17 mouse cellular contexts compared by ENCODE assay signal in the genomic region with DNA sequence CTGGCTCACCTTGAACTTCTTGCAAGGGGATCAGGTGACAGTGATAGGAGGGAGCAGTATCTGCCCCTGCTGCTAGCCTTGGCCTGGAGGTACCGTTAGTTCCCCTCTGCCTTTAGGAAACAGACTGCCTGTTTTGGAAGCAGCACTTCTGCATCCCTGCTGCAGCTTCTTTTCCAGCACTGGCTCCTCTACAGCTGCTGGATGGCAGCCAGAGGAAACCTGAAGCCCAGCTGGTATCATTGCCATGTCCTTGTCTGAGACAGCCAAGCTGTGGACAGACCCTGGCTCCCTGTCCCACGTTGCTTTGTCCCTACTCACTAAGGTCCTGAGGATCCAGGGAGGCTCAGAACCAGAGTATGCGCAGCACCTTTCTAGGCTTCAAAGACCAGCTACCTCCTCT. TPM values are rescaled to one million over a fixed set of nuclear protein-coding genes. Genes with fewer than 3 reads are reported as not detected.
DNase-seq lines count a peak whose midpoint lies in the region; ATAC-seq lines count a peak whose summit lies in the region.
"Had no signal": no experiment of that assay in that cellular context is flagged by ENCODE, and none has a peak within 500 bp of the region (broad histone marks: within the 10 kb centered on the region; RNA-seq: fewer than 3 reads in every experiment).

No protein-coding gene starts in this region.

- no peak overlapping the region for H3K4me3 ChIP-seq in heart, embryonic 10.5 days
- no peak overlapping the region for H3K4me3 ChIP-seq in heart, embryonic 14.5 days (ENCODE audit: control insufficient read depth in 1 of 2, insufficient read depth in 1 of 2, low read depth in 1 of 2, low read length in 2 of 2)
- H3K4me3 ChIP-seq: liver, embryonic 12.5 days had no signal

- peak overlapping the region; percentile 13; the same call in 1 of the 2 replicates for H3K9ac ChIP-seq in heart, embryonic 14.5 days (ENCODE audit: low read length)
- H3K9ac ChIP-seq: liver, embryonic 12.5 days had no signal

- 88% methylated on average over 3 of the region's 3 CpGs for WGBS in heart, embryonic 10.5 days
- WGBS in heart, embryonic 14.5 days = 54% methylated on average over 3 of the region's 3 CpGs

- no peaks in the 10 kb centered on the region for H3K9me3 ChIP-seq in heart, embryonic 10.5 days
- H3K9me3 ChIP-seq in heart, embryonic 14.5 days (ENCODE audit: control insufficient read depth, low read length) = no peaks in the 10 kb centered on the region
- H3K9me3 ChIP-seq: liver, embryonic 12.5 days had no signal

- DNase-seq in heart, adult 18-20 months = peak; percentile 62 to 72
- DNase-seq in heart, embryonic 10.5 days (ENCODE audit: low spot score) = no peak
- peak; percentile 76 for DNase-seq in adrenal gland, adult 2 months
- DNase-seq in adrenal gland, postnatal 36 days = peak; percentile 71 to 76
- no peak for DNase-seq in frontal cortex, postnatal 10 days (ENCODE audit: low spot score in 2 of 2)
- no peak for DNase-seq in kidney, postnatal 36 days
- DNase-seq: cerebellum, postnatal 36 days; lung, postnatal 10 days; right cerebral cortex, adult 18-20 months; thymus, postnatal 14 days had no signal

- peaks cover 19% of the 10 kb centered on the region for H3K4me1 ChIP-seq in heart, embryonic 10.5 days
- H3K4me1 ChIP-seq in heart, embryonic 14.5 days (ENCODE audit: control insufficient read depth in 2 of 2, insufficient read depth in 2 of 2, low read length in 2 of 2) = peaks cover 0 to 34% of the 10 kb centered on the region in 2 experiments; a peak in 3 of 4 replicates

- no peak overlapping the region for H3K4me2 ChIP-seq in heart, embryonic 14.5 days (ENCODE audit: low read length)
- H3K4me2 ChIP-seq: liver, embryonic 12.5 days; midbrain, embryonic 11.5 days had no signal

- peaks cover 88% of the 10 kb centered on the region for H3K36me3 ChIP-seq in heart, embryonic 10.5 days
- H3K36me3 ChIP-seq in heart, embryonic 14.5 days (ENCODE audit: control insufficient read depth, insufficient read depth, low read length) = peaks cover 83% of the 10 kb centered on the region

- no peaks in the 10 kb centered on the region for H3K27me3 ChIP-seq in heart, embryonic 10.5 days (ENCODE audit: insufficient read depth, poor library complexity, severe bottlenecking)
- H3K27me3 ChIP-seq in heart, embryonic 14.5 days (ENCODE audit: control insufficient read depth, insufficient read depth, low read length) = no peaks in the 10 kb centered on the region
- H3K27me3 ChIP-seq: liver, embryonic 12.5 days; Patski had no signal

- no peak for ATAC-seq in heart, embryonic 14.5 days (ENCODE audit: insufficient number of reproducible peaks, insufficient read depth, low FRiP score, low read depth)
- ATAC-seq: CD4-positive, CD25-positive, alpha-beta regulatory T cell, adult 4 months; forebrain, embryonic 16.5 days; liver, embryonic 12.5 days; Patski had no signal

- no peak overlapping the region for H3K27ac ChIP-seq in heart, embryonic 10.5 days
- peak overlapping the region in 1 of 2 experiments; percentile 61; a peak in 1 of 4 replicates for H3K27ac ChIP-seq in heart, embryonic 14.5 days (replicated peaks in 1 of 2; ENCODE audit: control insufficient read depth in 1 of 2, insufficient read depth in 1 of 2, low read depth in 2 of 2, low read length in 2 of 2)
- H3K27ac ChIP-seq: kidney, postnatal 0 days; liver, embryonic 12.5 days had no signal

RNA-seq across cellular contexts. Expression of a gene that starts 5.7 kb away (rescaled TPM):
- total RNA-seq in heart, adult 18-20 months (2021) = 10 to 100 TPM; 18.5 to 18.9 TPM
- 68.6 and 80.2 TPM in 2 replicates for polyA plus RNA-seq in heart, embryonic 10.5 days (2016; fragmentation: Nextera tagmentation; extraction: Ambion mirVana)
- 10 to 100 TPM; 20.8 to 26.9 TPM for total RNA-seq in adrenal gland, adult 2 months (2021)
- 20.4 and 24.2 TPM in 2 replicates for polyA plus RNA-seq in adrenal gland, adult 2 months (2012; rRNA removed)
- 10 to 100 TPM; 24.5 to 27.8 TPM for total RNA-seq in adrenal gland, postnatal 36 days (2021)
- polyA plus RNA-seq in heart, embryonic 14.5 days (2014; fragmentation: Nextera tagmentation; extraction: Ambion mirVana) = 45.5 and 48.5 TPM in 2 replicates

RNA-seq across cellular contexts. Expression of a gene that starts 13.0 kb away (rescaled TPM):
- total RNA-seq in heart, adult 18-20 months (2021) = 10 to 100 TPM in 1 of 2 experiments, 1 to 10 TPM in 1; 7.6 to 11.3 TPM
- 22.2 and 23.0 TPM in 2 replicates for polyA plus RNA-seq in heart, embryonic 10.5 days (2016; fragmentation: Nextera tagmentation; extraction: Ambion mirVana)
- 10 to 100 TPM; 13.0 to 16.7 TPM for total RNA-seq in adrenal gland, adult 2 months (2021)
- 47.1 and 59.1 TPM in 2 replicates for polyA plus RNA-seq in adrenal gland, adult 2 months (2012; rRNA removed)
- total RNA-seq in adrenal gland, postnatal 36 days (2021) = 10 to 100 TPM; 14.7 to 16.5 TPM
- 7.6 and 10.6 TPM in 2 replicates for polyA plus RNA-seq in heart, embryonic 14.5 days (2014; fragmentation: Nextera tagmentation; extraction: Ambion mirVana)

RNA-seq across cellular contexts. Expression of a gene that starts 14.9 kb away (rescaled TPM):
- 100 to 1,000 TPM; 236 to 246 TPM for total RNA-seq in heart, adult 18-20 months (2021)
- polyA plus RNA-seq in heart, embryonic 10.5 days (2016; fragmentation: Nextera tagmentation; extraction: Ambion mirVana) = 285 and 287 TPM in 2 replicates
- 100 to 1,000 TPM; 384 to 522 TPM for total RNA-seq in adrenal gland, adult 2 months (2021)
- polyA plus RNA-seq in adrenal gland, adult 2 months (2012; rRNA removed) = 133 and 135 TPM in 2 replicates
- 100 to 1,000 TPM; 354 to 362 TPM for total RNA-seq in adrenal gland, postnatal 36 days (2021)
- 345 and 375 TPM in 2 replicates for polyA plus RNA-seq in heart, embryonic 14.5 days (2014; fragmentation: Nextera tagmentation; extraction: Ambion mirVana)

Comparison
In these comparisons a context has a peak if more than half of its experiments do, and no peak if none do; other contexts are left out.
1. DNase-seq: peak in heart, adult 18-20 months (2 of 2), adrenal gland, adult 2 months (single experiment) and adrenal gland, postnatal 36 days (2 of 2); none in heart, embryonic 10.5 days (single experiment), frontal cortex, postnatal 10 days (0 of 2) and kidney, postnatal 36 days (0 of 2).